Mouse (Mus musculus) CH12.LX (cell line): ENCODE results near the gene Disp3.

Experiments used
- CTCF ChIP-seq, 2 experiments: IDR thresholded peaks in 1 of 2; conservative IDR thresholded peaks in 1 of 2; 2 replicates each; pipeline ENCODE4 v1.5.1; 2011 to 2012; ENCODE audit warnings: low read depth in 2 of 2, low read length in 2 of 2, improper control_type of control experiment in 1 of 2, inconsistent platforms in 1 of 2, mild to moderate bottlenecking in 1 of 2, moderate library complexity in 1 of 2
- IRF4 ChIP-seq: IDR thresholded peaks from 2 replicates; pipeline ENCODE4 v1.6.1; 2014; ENCODE audit warnings: low read depth, mild to moderate bottlenecking, inconsistent platforms, low read length, improper control_type of control experiment
- MAX ChIP-seq: IDR thresholded peaks from 2 replicates; pipeline ENCODE4 v1.6.1; 2011; ENCODE audit warnings: low read length, improper control_type of control experiment
- RAD21 ChIP-seq: IDR thresholded peaks from 2 replicates; pipeline ENCODE4 v1.6.1; 2011; ENCODE audit warnings: low read depth, mild to moderate bottlenecking, low read length, improper control_type of control experiment, moderate library complexity
- UBTF ChIP-seq: IDR thresholded peaks from 2 replicates; pipeline ENCODE4 v1.6.1; 2012; ENCODE audit warnings: low read depth, mild to moderate bottlenecking, inconsistent platforms, low read length, improper control_type of control experiment, moderate library complexity
- ZC3H11A ChIP-seq: IDR thresholded peaks from 2 replicates; pipeline ENCODE4 v1.6.1; 2012; ENCODE audit warnings: low read depth, mild to moderate bottlenecking, inconsistent platforms, low read length, improper control_type of control experiment

- TF ChIP-seq RAD21, result no peak
- no peak for TF ChIP-seq CTCF (conservative IDR thresholded peaks at IDR 0.05 in 1 of 2, IDR thresholded peaks at IDR 0.05 in 1 of 2; ENCODE audit: low read depth in 2 of 2, low read length in 2 of 2)
- TF ChIP-seq UBTF, result no peak
- TF ChIP-seq ZC3H11A, result no peak
- no peak for TF ChIP-seq IRF4
- TF ChIP-seq MAX, result no peak
Observed at GRCm38 (mm10) chr4:148330269-148330668, 42.5 kb upstream of the Disp3 start.
